Mouse (Mus musculus) embryonic fibroblast, embryonic 13.5 days (primary cell): ENCODE results near the gene Csmd2.

Experiments
- CTCF ChIP-seq: IDR thresholded peaks from 2 replicates; pipeline ENCODE4 v1.5.1; 2011; ENCODE audit warnings: mild to moderate bottlenecking, control low read depth, low read length, moderate library complexity, borderline replicate concordance; ENCODE audit not compliant: insufficient read depth
- POLR2A ChIP-seq: IDR thresholded peaks from 2 replicates; pipeline ENCODE4 v1.6.1; 2011; ENCODE audit warnings: low read depth, mild to moderate bottlenecking, control low read depth, low read length, moderate library complexity

GRCm38 (mm10) chr4:128041901-128042300 lies 54.2 kb downstream of the Csmd2 start:
- no peak for TF ChIP-seq CTCF
- no peak for TF ChIP-seq POLR2A
